Mouse (Mus musculus) cerebellum, adult 2 months (tissue): Measurements from ENCODE around the gene Creb3l4. TPM values are rescaled to one million over a fixed set of nuclear protein-coding genes. Genes with fewer than 3 reads are reported as not detected.
A peak's percentile ranks its signal among the peaks of the same experiment; 100 is the strongest.

Experiments used
- DNase-seq, 2 experiments: peaks; one replicate each; pipeline ENCODE4 v3.0.0; 2021
- H3K27ac ChIP-seq: fragments of 200-500 bp; 2 replicates; pipeline ENCODE4 v1.5.1; 2012; ENCODE audit warnings: low read length, control low read depth, inconsistent platforms; ENCODE audit not compliant: insufficient read depth
- H3K27me3 ChIP-seq: fragments of 200-500 bp; 2 replicates; pipeline ENCODE4 v1.6.1; 2012; ENCODE audit warnings: inconsistent platforms, mild to moderate bottlenecking, low read length, moderate library complexity; ENCODE audit not compliant: control insufficient read depth, insufficient read depth
- H3K4me1 ChIP-seq: fragments of 200-500 bp; 2 replicates; pipeline ENCODE4 v1.6.1; 2011; ENCODE audit warnings: low read length; ENCODE audit not compliant: control insufficient read depth, insufficient read depth
- H3K4me3 ChIP-seq: fragments of 200-500 bp; replicated peaks from 2 replicates; pipeline ENCODE3; 2011; ENCODE audit warnings: mild to moderate bottlenecking, low read depth, low read length, control low read depth; ENCODE audit not compliant: insufficient read depth
- CTCF ChIP-seq: fragments of 200-500 bp; IDR thresholded peaks from 2 replicates; pipeline ENCODE4 v1.5.1; 2011; ENCODE audit warnings: low read depth, mild to moderate bottlenecking, control low read depth, low read length, moderate library complexity, borderline replicate concordance; ENCODE audit not compliant: insufficient read depth
- POLR2A ChIP-seq: fragments of 200-500 bp; IDR thresholded peaks from 2 replicates; pipeline ENCODE4 v1.6.1; 2011; ENCODE audit warnings: low read length, control low read depth, borderline replicate concordance; ENCODE audit not compliant: insufficient read depth
- WGBS: fragments of 180-500 bp; shearing (Covaris S2); methylation state at CpG from one replicate; pipeline ENCODE4 v1.1.7; 2018; 5-methylcytosine and 5-hydroxymethylcytosine counted together
- polyA plus RNA-seq: library from polyadenylated mRNA; depleted of rRNA; stranded (reverse); fragments of >200 nt; gene quantifications from 2 replicates; pipeline ENCODE4 v1.2.3, GENCODE M21; 2012

Creb3l4 gene
- polyA plus RNA-seq, 1 experiment: 0.23 TPM

GRCm38 (mm10) chr3:90231507-90232333 is 11.6 kb downstream of the Creb3l4 start, which contains the start of gene Jtb:
Jtb (plus strand) TSS chr3:90231597.
- H3K27me3 ChIP-seq: no peaks in the 10 kb centered on the region
- no peak within 1 kb of the TSS for H3K27ac ChIP-seq
- under 1% methylated on average over 61 of the region's 61 CpGs for WGBS
- TF ChIP-seq POLR2A (peak; percentile 75), CTCF (no peak)
- DNase-seq: peak; percentile 93 to 95
- no peaks in the 10 kb centered on the region for H3K4me1 ChIP-seq
- H3K4me3 ChIP-seq: peak within 1 kb of the TSS; percentile 70

- Histone ChIP-seq H3K27ac (no peak overlapping the region), H3K27me3 (no peaks in the 10 kb centered on the region), H3K4me3 (peak overlapping the region; percentile 70), H3K4me1 (no peaks in the 10 kb centered on the region)
- no peak for DNase-seq
- WGBS: 15% methylated on average over 8 of the region's 8 CpGs
- TF ChIP-seq CTCF (no peak), POLR2A (no peak)
These were observed 12.2 kb downstream of the Creb3l4 start for GRCm38 (mm10) chr3:90231075-90231474.

- Histone ChIP-seq H3K4me3 (no peak overlapping the region), H3K27me3 (no peaks in the 10 kb centered on the region), H3K4me1 (no peaks in the 10 kb centered on the region; the same call in 1 of the 2 replicates), H3K27ac (no peak overlapping the region)
- no peak for DNase-seq
- no peak for TF ChIP-seq POLR2A
- TF ChIP-seq CTCF: no peak
- 69% methylated on average over 10 of the region's 10 CpGs for WGBS
These were observed 19.0 kb downstream of the Creb3l4 start for GRCm38 (mm10) chr3:90224331-90224730.

- Histone ChIP-seq H3K27me3 (no peaks in the 10 kb centered on the region), H3K4me1 (no peaks in the 10 kb centered on the region; the same call in 1 of the 2 replicates), H3K27ac (no peak overlapping the region), H3K4me3 (no peak overlapping the region)
- TF ChIP-seq POLR2A (no peak), CTCF (no peak)
- WGBS: 90% methylated on average over 3 of the region's 3 CpGs
- no peak for DNase-seq
These were observed 20.4 kb downstream of the Creb3l4 start for GRCm38 (mm10) chr3:90222941-90223340.

- WGBS: 90% methylated on average over 4 of the region's 4 CpGs
- no peak for DNase-seq
- no peaks in the 10 kb centered on the region; the same call in 1 of the 2 replicates for H3K4me1 ChIP-seq
- no peak overlapping the region for H3K27ac ChIP-seq
- no peak for TF ChIP-seq CTCF
- no peak for TF ChIP-seq POLR2A
- no peak overlapping the region for H3K4me3 ChIP-seq
- H3K27me3 ChIP-seq: no peaks in the 10 kb centered on the region
These were observed 20.9 kb downstream of the Creb3l4 start for GRCm38 (mm10) chr3:90222455-90222854.

GRCm38 (mm10) chr3:90221123-90221522 is 22.2 kb downstream of the Creb3l4 start:
- Histone ChIP-seq H3K27ac (no peak overlapping the region), H3K4me3 (no peak overlapping the region), H3K4me1 (no peaks in the 10 kb centered on the region; the same call in 1 of the 2 replicates), H3K27me3 (no peaks in the 10 kb centered on the region)
- DNase-seq: no peak
- no peak for TF ChIP-seq CTCF
- no peak for TF ChIP-seq POLR2A
- 45% methylated on average over 5 of the region's 5 CpGs for whole genome bisulfite sequencing

GRCm38 (mm10) chr3:90220531-90220951 is 22.8 kb downstream of the Creb3l4 start:
- Histone ChIP-seq H3K27ac (no peak overlapping the region), H3K4me3 (peak overlapping the region; percentile 37), H3K4me1 (no peaks in the 10 kb centered on the region; the same call in 1 of the 2 replicates), H3K27me3 (no peaks in the 10 kb centered on the region)
- TF ChIP-seq POLR2A (no peak), CTCF (no peak)
- peak; percentile 50 to 51 for DNase-seq
- 2% methylated on average over 20 of the region's 20 CpGs for WGBS

- H3K27ac ChIP-seq: no peak overlapping the region
- WGBS: 9% methylated on average over 6 of the region's 6 CpGs
- TF ChIP-seq CTCF (peak; percentile 41; the same call in 1 of the 2 replicates), POLR2A (no peak)
- H3K4me3 ChIP-seq: no peak overlapping the region
- H3K4me1 ChIP-seq: no peaks in the 10 kb centered on the region; the same call in 1 of the 2 replicates
- peak; percentile 61 to 62 for DNase-seq
- no peaks in the 10 kb centered on the region for H3K27me3 ChIP-seq
These were observed 23.2 kb downstream of the Creb3l4 start for GRCm38 (mm10) chr3:90220088-90220487.

- Histone ChIP-seq H3K27me3 (no peaks in the 10 kb centered on the region), H3K27ac (no peak overlapping the region), H3K4me3 (no peak overlapping the region), H3K4me1 (peaks cover 3% of the 10 kb centered on the region; the same call in 1 of the 2 replicates)
- 25% methylated on average over 1 of the region's 1 CpGs for WGBS
- no peak for TF ChIP-seq CTCF
- TF ChIP-seq POLR2A: no peak
- DNase-seq: no peak
These were observed 27.4 kb downstream of the Creb3l4 start for GRCm38 (mm10) chr3:90215825-90216380.
